Mouse (Mus musculus) urinary bladder, postnatal 10 days (tissue): Measurements from ENCODE around the gene Taar8a.
"Not testable (repeated sequence)": the region's sequence is repeated elsewhere in the genome, so short reads cannot be mapped to it uniquely, and the experiment has no call there.

Experiments
- DNase-seq: peaks from one replicate; pipeline ENCODE4 v3.0.0; 2022; ENCODE audit warnings: low spot score

Gene Taar8a

GRCm38 (mm10) chr10:24076200-24076599, at the start of gene Taar8a:
Gene Taar8a, plus strand, starts transcription at chr10:24076500.
- not testable (repeated sequence) for DNase-seq

DNA sequence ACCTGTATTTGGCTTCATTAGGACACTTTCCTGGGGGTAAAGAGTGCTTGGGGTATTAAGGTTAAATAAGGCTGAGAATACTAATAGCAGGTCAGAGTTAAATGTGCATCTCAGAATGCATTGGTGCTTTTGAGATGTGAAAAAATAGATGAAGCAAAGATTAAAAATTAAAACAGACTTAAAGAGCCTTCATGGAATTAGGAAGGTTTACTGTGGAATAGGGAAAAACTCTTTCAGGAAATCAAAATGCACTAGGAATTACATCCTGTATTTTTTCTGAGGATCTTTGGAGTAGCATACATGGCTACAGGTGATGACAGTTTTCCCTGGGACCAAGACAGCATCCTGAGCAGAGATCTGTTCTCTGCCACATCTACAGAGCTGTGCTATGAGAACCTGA, 49.4 kb upstream of the Taar8a start, which contains the start of gene Taar7d:
TSS of gene Taar7d (plus strand) at position 301 of the 400 bp plus-strand sequence.
- no peak for DNase-seq

GRCm38 (mm10) chr10:24031347-24031746, 45.0 kb upstream of the Taar8a start:
- no peak for DNase-seq

DNA sequence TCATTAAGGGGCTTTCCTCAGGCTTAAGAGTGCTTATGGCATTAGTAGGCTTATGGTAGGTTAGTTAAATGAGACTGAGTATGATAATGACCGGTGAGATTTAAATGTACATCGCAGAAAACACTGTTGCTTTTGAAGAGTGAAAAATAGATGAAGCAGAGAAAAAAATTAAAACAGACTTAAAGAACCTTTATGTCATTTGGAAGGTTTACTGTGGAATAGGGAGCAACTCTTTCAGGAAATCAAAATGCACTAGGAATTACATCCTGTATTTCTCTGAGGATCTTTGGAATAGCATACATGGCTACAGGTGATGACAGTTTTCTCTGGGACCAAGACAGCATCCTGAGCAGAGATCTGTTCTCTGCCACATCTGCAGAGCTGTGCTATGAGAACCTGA, 39.0 kb upstream of the Taar8a start, which contains the start of gene Taar7e:
TSS of gene Taar7e (plus strand) at position 301 of the 400 bp plus-strand sequence.
- DNase-seq: no peak

DNA sequence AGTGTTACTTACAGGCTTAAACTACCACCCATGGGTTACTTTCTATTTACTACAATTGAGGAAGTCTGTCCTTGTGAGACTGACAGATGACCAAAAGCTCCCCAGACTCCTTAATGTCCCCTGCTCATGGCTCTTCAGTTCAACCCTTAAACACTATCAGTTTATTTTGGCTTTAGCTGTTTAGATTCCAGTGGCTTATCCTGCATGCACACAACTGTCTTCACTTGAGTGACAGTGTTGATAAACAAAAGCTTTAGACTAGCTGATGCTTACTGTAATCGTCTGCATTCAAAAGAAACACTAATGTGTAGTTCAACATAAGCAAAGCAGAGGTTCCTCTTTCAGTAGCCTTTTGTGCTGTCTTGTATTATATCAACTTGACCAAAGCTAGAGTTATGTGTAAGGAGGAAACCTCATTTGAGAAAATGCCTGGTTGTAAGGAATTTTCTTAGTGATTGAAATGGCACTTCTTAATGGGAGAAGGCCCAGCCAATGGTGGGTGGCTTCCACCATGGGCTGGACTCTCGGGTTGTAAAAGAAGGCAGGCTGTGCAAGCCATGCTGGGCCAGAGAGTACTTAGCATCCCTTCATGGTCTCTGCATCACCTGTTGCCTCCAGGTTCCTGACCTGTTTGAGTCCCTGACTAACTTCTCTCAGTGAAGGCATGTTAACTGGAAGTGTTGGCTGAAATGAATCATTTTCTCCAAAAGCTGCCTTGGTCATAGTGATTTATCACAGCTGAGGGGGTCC, 36.0 kb upstream of the Taar8a start:
- DNase-seq: no peak

- no peak for DNase-seq
Observed at GRCm38 (mm10) chr10:24049210-24049609, 27.1 kb upstream of the Taar8a start, which contains the start of gene Taar7f. Gene Taar7f, plus strand, starts transcription at chr10:24049510.

DNA sequence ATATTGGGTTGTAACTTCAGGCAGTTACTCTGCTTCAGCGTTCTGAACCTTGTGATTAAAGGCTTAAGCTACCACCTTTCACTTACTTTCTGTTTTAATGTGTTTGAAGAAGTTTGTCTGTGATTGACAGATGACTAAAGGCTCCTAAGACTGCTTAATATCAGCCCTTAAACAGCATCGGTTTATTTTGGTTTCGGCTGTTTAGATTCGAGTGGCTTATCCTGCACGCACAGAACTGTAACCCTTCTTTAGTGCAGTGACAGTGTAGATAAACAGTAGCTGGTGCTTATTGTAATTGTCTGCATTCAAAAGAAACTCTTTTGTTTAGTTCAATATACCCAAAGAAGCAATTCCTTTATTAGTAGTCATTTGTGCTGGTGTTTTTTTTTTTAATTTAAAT, 24.3 kb upstream of the Taar8a start:
- no peak for DNase-seq

- no peak for DNase-seq
Observed at GRCm38 (mm10) chr10:24058986-24059385, 17.3 kb upstream of the Taar8a start.

- DNase-seq: not testable (repeated sequence)
Observed at GRCm38 (mm10) chr10:24074751-24075150, 1.5 kb upstream of the Taar8a start.

DNA sequence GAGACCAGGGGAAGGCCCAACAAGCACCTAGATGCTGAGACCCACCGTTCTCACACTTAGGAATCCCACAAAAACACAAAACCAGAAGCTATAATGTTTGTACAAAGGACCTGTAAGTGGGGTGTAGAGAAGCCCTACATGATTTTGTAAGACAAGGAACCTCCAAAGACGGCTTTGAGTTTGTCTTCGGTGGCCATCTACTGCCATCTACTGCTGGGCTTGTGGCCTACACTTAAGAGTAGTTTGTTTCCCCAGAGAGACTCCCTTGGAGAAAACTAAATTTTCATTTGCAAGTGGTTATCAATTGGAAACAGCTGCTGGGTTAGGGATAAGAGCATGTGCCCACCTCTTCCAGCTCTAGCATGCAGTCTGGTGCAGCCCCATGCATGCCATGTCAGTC, 3.9 kb downstream of the Taar8a start:
- DNase-seq: no peak

DNA sequence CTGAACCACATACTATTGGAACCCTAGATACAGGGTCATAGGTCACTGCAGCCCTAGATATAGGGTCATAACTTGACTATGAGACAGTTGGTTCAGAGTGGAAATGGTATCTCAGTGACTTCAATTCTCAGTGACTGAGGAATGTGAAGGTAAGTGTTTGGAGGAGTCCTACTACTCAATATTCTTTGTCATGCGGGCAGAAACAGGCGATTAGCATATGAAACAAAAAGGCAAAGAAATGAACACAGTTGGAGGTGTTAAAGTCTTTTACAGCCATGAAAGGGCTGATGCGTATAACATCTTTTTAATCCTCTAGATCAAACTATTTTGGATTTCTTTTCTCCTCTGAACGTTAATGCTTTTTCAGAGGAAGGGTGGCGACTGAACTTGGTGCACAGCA, 9.6 kb downstream of the Taar8a start:
- DNase-seq: no peak

DNA sequence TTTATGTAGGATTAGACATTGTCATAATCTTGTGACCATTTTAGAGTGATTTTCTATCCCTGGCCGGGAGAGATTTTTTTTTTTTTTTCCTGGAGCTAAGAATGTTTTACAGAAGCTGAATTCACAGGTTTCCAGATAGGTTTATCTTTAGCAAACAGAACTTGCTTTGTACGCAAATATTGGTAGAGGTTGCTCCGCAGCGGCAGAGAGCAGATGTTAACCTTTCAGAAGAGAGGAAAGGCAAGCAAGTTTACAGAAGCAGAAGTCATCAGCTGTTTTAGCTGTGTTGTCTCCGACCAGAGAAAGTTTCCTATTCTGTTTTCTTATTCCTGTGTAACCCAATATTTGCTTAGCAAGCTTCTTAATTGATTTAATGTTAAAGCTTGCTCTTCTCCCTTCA, 10.3 kb downstream of the Taar8a start:
- no peak for DNase-seq

DNA sequence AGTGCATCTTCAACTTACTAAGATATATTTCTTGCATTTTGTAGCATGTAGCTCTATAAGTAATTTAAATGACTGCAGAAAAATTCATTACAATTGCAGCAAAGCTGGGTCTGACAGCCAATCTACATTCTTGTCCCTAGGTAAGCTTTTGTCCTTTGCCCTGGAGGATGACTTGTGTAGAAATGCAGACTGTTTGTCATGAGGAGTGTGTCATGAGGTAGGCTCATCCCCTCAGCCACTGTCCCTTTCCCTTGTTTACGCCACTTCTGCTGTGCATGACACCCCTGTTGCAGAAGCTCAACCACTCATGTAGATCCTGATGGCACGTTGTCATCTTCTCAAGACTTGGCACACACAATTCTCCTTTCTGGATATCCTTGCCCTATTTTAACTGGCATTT, 10.9 kb downstream of the Taar8a start:
- no peak for DNase-seq

- no peak for DNase-seq
Observed at GRCm38 (mm10) chr10:24092194-24092593, 15.9 kb downstream of the Taar8a start, which contains the start of gene Taar8b. Gene Taar8b, minus strand, starts transcription at chr10:24092294.

GRCm38 (mm10) chr10:24097010-24097409, 20.7 kb downstream of the Taar8a start:
- not testable (repeated sequence) for DNase-seq

- DNase-seq: not testable (repeated sequence)
Observed at GRCm38 (mm10) chr10:24101812-24102211, 25.5 kb downstream of the Taar8a start, which contains the start of gene Taar8c. Gene Taar8c, minus strand, starts transcription at chr10:24101912.

GRCm38 (mm10) chr10:24103299-24103698, 27.0 kb downstream of the Taar8a start:
- not testable (repeated sequence) for DNase-seq

- DNase-seq: no peak
Observed at GRCm38 (mm10) chr10:24107747-24108146, 31.4 kb downstream of the Taar8a start.

DNA sequence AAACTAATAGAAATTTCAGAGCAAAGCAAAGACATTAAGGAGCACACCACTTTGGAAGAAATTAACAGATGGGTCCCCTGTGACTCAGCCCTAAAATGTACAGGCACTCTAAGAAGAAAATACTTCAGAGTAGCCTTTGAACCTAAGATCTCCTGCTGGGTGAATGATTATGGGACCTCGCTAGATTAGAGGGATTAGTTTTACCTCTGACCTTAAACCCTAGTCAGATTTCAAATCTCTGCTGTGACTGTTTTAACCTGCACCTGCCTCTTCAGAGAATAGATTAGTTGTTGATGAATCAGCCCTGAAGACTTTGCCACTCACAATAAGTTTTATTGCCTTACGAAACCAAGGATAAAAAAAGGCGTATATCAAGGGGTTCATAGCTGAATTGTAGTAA, 31.9 kb downstream of the Taar8a start:
- no peak for DNase-seq

DNA sequence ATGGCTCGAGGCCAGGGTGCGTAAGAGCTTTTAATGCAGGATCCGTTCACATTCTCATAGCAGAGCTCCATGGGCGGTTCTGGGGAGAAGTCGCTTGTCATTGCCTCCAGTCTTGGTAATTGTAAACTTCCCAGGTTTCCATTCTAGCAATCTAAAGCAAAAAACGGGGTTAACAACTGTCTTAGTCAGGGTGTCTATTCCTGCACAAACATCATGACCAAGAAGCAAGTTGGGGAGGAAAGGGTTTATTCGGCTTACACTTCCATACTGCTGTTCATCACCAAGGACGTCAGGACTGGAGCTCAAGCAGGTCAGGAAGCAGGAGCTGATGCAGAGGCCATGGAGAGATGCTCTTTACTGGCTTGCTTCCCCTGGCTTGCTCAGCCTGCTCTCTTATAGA, 33.1 kb downstream of the Taar8a start, which contains the start of gene Taar9:
TSS of gene Taar9 (minus strand) at position 101 of the 400 bp plus-strand sequence.
- not testable (repeated sequence) for DNase-seq

GRCm38 (mm10) chr10:24111116-24111778, 34.9 kb downstream of the Taar8a start:
- DNase-seq: no peak
